Mouse (Mus musculus) urinary bladder, postnatal 25 days (tissue): Measurements from ENCODE around the gene Methig1.
A peak's percentile ranks its signal among the peaks of the same experiment; 100 is the strongest.
"Not testable (repeated sequence)": the region's sequence is repeated elsewhere in the genome, so short reads cannot be mapped to it uniquely, and the experiment has no call there.

Source experiments
- DNase-seq: peaks from one replicate; pipeline ENCODE4 v3.0.0; 2022; ENCODE audit warnings: low spot score

Methig1 gene

DNA sequence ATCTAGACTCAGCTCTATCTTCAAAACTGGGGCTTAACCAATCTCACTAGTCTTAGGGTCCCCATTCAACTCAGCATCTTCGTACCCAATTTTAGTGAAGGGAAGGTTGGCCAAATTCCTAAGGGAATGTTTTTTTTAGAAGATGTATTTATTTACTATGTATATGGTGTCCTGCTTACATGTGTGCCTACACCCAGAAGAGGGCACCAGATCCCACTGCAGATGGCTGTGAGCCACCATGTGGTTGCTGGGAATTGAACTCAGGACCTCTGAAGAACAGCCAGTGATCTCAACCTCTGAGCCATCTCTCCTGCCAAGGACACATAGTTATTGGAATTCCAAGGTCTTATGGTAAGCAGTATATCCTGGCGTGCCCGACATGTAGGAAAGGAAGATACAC, 42.6 kb downstream of the Methig1 start:
- no peak for DNase-seq

DNA sequence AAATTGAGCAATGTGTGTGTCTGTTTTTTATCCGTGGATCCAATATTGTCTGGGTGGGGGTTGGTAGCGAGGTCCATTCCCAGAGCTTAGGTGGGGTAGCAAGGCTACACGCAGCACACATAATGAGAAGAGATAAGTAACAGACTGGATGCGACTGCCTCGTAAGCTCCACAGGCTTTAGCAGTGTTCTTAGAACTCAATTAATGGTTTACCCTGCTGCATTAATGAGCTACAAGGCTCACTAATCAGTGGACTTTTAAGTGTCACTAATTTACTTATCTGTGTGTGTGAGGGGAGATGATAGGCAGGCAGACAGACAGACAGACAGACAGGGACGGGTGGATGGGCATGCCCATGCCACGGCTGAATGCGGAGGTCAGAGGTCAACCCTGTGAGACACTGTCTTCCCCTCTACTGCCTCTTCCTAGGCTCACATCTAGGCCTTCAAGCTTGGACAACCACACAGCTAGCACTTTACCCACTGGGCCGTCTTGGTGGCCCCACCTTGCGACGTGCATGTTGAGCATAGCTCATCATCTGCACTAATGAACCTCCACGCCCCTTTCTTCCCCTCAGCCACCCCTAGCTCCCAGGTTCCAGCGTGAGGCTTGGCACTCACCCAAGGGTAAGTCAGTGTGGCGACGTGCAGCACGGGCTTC, 47.8 kb downstream of the Methig1 start:
- no peak for DNase-seq

DNA sequence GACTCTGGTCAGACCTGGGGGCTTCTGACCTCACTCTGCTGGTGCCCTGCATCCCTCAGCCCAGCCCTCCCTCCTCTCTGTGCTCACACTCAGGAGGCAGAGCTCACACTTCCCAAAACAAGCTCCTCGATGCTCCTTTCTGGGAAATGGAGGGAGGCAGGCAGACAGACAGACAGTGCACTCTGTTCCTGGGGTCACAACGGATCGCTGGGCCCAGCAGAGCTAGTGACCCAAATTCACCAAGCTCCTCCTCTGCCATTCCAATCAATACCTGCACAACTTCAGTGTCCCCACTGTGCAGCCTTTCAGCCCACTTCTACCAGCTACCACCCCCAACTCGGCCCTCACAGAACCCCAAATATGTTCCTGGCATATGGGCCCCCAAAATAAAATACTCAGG, 48.9 kb downstream of the Methig1 start:
- DNase-seq: no peak

DNA sequence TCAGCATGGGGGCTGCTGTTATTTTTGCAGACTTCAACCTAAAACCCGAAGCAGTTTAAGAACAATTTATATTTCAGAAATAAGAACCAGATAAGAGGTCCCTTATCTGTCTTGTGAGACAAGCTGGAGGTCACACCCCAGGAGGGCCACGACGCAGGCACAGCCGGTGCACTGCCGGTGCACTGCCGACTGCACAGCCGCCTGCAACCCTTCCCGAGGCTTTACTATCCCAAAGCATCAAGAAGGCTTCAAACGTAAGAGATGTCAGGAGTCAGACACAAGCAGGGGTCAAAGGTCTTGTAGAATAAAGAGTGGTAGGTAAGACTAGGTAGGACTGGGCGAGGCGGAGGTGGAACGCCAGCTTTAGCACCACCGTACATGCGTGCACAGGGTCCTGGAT, 49.4 kb downstream of the Methig1 start:
- DNase-seq: no peak

DNA sequence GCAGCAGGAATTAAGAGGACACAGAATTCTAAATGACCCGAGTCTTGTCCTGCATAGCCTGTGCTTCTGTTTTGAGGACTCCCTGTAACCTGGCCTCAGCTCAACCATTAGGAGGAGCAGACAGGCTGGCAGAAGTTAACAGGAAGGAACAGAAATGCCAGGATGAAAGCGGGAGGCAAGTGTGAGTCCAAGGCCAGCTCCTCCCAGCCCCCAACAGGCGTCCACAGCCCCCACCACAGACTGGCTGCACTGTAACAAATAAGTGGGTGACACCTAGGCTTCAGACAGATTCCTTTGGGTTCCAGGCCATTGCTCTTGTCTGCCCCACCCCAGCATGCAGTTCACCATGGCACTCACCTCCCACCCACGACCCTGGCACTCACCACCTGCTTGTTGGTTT, 49.8 kb downstream of the Methig1 start:
- no peak for DNase-seq

DNA sequence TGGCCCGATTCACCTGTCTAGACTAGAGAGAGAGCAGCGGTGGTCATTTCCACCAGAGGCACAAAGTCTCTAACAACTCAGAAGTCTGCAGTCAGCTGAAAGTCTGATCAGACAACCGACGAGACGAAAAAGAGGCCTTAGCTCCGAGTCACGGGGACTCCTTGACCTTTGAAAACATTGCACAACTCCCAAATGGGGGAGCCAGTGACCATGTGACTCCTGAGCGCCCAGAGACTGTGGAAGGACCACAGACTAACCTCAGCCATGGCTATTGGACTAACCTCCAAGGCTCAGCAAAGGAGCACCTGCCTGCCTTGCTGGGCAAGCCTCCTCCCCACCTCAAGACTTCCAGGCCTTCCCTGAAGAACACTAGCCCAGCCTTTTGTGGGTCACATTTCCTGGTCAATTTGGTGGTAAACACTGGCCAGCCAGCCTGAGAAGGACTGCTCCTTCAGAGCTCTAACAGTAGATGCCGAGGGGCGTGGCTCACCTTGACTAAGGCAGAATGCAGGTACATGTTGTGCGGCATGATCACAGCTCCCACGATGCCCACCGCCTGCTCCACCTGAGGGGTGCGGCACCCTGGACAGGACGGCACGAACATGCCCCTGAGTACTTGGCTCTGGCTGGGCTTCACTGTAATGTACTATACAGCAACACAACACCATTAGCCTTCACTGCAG, 50.5 kb downstream of the Methig1 start:
- DNase-seq: no peak

DNA sequence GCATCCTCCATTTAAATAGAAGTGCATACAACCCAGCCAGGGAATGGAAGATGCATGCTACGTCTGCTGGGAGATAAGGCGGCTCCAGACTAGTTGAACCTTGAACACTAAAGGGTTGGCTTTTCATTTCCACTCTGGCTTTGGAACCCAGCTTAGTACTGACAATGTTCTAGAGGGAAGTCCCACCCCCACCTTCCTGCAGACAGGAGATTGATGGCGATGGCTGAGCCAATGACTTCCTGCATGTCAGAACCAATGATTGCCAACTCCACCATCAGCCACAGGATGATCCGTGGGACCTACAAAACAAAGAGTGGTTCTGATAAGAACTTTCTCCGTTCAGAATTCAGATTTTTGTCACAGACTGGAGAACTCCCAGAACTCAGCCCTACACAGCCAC, 53.1 kb downstream of the Methig1 start:
- no peak for DNase-seq

DNA sequence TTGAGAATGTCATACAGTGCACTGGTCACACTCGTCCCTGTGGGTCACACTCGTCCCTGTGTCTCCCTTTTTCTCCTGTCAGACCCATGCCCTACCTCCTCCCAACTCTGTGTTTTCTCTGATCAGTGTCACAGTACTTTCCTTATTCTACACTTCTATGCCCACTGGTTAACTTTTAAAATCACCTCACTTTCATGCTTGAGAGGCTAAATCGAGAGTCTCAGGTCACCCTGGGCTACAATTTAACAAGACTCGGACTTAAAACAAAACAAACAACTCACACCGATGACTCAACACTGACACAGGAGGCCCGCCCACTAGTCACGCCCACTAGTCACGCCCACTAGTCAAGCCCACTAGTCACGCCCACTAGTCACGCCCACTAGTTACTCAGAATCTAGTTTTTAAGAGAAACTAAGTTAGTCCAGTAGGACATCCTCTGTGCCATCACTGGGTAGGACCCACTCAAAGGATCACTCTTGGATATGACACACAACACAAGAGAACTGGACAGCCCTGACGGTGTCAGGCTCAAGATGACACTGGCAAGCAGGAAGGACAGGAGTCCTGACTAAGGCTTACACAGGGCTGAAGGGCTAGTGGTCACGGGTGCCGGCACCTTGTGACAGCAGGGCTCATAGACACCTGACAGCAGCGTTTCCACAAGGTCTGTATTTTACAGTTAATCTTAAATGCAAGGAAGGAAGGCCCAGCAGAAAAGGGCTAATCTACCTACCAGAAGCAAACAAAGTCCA, 58.1 kb downstream of the Methig1 start:
- peak; percentile 49 for DNase-seq

DNA sequence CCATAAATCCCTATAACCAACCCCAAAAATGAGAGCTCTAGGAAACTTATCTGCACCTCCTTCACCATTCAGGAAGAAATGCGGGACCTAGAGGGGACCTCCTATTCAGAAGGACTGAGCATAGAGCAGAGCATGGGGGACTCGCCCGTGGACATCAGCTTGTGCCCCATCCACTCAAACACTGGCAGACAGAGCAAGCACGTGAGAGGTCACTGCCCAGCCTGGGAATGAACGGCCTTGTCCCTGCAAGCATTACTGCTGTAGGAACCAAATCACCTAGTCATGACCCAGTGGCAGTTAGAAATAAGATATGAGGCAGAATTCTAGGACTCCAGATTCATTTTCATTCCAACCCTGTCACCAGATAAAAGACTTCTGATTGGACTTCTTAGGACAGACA, 58.8 kb downstream of the Methig1 start:
- no peak for DNase-seq

DNA sequence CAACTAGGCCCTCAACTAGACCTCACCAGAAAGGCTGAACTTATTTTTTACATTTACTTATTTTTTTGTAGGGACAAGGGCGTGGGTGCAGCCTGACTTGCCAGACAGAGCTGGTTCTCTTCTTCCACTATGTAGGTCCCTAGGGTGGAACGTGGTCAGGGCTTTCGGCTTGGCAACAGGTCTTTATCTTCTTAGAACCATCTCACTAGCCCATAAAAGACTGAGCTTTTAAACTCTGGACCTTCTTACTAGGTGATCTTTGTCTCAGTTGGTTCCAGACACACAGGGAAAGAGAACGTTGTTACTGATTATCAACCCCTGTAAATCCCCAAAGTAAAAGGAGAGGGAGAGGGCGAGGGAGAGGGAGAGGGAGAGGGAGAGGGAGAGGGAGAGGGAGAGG, 60.4 kb downstream of the Methig1 start:
- no peak for DNase-seq

DNA sequence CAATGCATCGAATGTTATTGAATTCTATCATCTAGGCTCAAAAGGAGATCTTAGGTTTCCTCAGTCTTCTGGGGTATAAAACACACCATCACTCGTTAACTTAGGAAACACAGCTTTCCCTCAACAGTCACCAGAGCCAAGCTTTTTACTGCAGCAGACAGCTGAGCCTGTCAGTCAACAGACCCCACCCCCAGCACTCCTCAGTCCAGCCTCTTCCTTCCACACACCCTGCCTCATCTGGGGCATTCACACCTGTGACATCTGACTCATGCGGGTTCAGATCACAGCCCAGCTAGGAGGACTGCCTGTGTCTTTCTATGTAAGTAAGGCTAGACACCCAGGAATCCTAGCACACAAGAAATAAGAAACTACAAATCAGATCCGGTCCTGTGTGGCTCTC, 61.1 kb downstream of the Methig1 start:
- no peak for DNase-seq

DNA sequence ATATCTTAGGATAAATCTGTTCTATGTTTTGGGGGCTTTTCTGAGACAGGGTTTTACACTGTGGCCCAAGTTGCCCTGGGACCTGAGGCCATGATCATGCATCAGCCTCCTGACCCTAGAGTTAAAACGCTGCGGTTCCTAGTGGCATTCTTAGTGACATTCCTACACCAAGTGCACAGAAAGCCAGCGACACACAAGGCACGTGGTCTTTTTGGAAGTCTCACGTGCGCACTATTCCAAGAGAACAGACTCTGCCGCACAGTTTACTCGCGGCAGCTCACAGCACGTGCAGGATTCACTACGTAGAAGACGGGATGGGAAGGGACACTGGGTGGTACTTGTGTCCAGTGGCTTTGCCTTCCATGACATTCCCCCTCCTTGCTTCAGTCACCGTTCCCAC, 62.0 kb downstream of the Methig1 start:
- no peak for DNase-seq

DNA sequence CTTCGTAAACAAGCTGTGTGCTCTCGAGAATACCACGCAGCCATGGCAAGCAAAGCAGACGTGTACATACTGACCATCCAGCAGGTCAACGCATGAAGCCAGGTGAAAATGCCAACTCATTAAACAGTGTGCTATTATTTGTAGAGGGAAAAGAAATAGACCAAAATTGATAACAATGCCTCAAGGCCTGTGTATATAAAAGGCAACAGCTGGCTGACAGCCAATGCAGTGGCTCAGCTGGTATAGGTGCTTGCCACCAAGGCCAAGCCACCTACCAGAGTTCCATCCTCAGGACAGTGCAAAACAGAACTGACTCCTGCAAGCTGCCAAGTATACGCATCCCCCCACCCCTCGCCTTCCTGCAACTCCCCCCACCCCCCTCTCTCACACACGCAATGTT, 62.7 kb downstream of the Methig1 start:
- DNase-seq: no peak

DNA sequence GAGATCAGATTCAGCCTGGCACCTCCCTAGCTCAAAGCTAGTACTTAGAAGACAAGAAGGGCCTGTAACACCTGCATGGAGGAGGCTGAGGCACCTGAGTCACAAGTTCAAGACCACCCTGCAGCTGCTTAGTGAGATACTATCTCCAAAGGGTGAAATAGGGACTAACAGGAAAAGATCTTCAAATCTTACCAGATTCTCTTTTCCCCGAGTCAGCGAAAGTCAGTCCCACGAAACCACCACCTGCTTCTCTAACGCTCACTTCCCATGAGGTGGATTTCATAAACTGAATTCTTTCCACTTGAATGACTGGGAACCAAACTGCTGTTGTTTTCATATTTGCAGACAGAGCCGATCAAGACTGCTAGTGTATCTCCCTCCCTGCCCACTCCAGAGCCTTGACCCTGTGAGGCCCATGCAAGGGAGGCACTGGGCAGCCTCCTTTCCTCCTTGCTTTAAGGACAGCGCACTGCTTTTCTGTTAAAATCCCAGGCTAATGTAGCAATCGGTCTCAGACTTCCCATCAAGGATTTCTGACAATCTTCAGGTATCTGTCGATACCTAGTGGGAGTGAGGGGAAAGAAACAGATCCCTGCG, 65.0 kb downstream of the Methig1 start:
- no peak for DNase-seq

DNA sequence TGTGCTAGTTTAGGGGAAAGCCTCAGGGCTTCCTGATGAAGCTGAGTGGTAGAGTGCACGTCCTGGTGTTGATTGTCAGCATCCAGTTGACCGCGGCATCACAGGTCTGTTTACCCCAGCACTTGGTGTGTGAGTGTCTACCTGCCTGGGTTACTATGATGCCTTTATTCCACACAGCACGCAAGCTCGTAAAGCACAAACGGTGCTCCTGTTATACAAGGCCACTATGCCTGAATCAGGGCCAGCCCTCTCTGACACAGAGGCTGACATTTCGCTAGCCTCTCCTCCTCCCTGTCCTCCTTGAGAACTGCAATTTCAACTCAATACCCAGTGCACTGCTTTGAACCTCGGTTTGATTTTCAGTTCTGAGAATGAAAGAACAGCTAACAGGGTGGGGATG, 66.4 kb downstream of the Methig1 start:
- no peak for DNase-seq

DNA sequence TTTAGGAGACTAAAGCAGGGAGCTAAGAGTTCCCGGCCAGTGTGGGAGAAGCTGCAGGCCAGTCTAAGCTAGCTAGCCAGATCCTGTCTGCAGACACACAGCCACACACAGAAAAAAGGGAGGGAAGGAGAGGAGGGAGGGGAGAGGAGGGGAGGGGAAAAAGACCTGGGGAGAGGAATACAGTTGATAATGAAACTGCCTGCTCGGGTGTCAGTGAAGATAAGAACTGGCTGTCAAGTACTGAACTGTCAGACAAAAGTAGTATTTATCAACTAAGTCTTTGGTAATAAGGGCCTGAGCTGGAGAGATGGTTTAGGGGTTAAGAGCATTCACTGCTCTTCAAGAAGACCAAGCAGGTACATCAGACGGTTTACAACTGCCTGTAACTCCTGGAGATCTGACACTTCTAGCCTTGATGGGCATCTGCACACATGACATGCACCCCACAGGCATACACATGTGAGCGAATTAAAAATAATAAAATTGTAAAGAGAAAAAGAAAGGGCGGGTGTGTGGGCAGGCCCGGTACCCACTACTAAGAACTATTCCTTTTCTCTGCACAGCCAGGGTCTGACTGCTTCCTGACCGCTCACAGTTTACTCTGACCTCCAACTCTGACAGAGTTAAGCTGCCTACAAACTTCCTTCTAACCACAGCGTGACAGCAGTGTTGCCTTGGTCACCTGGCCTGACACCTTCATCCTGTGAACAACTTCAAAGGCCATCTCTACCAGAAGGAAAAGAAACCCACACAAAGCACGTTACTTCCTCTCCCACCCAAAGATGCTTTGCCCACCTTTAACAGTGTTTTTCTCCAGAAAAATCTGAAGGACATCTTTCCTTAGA, 67.2 kb downstream of the Methig1 start:
- DNase-seq: no peak

DNA sequence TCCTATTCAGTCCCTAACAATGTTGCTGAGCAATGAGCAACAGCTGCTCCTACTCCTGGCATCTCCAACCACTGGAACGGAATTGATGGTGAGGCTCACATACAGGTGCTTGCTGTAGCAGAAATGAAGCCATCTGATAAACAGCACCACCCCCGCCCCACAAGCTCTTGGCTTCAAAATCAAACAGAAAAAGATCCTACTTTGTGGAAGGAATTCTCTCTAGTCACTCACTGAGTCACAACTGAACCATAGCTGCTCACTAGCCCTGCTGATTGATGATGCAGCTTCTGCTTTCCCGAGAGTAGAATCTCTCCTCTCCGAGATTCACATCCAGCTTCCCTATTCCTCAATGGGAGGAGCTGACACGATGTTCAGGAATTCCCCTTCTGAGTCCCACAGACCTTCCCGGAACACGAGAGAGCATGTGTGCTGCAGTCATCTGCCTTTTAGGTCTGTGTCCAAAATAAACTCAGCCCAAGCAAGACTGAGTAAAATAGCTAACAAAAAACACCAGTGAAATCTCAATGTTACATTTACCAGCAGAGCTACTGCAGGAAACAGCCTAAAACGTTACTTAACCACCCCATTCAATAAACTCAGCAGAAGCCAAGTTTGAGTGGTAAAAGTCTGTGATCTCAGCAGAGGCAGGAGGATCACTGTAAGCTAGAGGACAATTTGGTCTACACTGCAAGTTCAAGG, 68.3 kb downstream of the Methig1 start:
- no peak for DNase-seq

DNA sequence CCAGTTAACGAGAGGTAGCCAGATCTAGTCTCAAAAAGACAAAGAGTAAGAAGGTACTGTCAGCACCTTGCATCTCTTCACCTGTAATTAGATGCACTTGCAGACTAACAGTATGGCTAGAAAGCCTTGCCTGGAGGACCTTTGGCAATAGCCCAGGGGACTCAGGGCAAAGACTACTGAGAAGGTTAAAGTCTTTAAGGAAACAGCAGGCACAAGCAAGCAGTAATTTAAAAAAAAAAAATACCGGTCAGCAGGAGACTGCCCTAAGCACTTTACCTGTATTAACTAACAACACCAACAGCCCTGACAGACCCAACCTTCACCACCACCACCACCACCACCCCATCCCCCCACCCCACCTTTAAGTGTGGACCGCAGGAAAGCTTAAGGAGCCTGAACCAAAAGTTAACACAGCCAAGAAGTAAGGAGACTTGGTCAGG, 68.8 kb downstream of the Methig1 start, which contains the start of gene Gm5475:
TSS of gene Gm5475 (plus strand) at position 390 of the 440 bp plus-strand sequence.
- not testable (repeated sequence) for DNase-seq

DNA sequence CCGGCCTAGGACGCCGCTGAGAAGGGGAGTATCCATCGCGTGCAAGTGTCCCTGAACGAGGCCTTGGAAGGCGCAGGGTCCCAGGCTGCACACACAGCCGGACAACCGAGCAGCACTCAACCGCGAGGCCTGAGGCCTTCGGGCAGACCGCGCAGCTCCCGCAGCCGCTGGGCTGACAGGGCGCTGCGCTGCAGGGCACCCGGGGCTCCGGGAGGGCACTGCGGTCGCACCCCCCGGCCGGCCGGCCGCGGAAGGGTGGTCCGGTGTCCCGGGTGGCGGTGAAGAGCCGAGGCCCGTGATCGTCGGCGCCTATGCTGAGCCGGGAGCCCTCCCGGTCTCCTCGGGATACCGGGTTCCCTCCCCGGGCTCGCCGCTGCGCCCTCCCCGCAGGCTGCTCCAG, 69.5 kb downstream of the Methig1 start:
- peak; percentile 33 for DNase-seq

DNA sequence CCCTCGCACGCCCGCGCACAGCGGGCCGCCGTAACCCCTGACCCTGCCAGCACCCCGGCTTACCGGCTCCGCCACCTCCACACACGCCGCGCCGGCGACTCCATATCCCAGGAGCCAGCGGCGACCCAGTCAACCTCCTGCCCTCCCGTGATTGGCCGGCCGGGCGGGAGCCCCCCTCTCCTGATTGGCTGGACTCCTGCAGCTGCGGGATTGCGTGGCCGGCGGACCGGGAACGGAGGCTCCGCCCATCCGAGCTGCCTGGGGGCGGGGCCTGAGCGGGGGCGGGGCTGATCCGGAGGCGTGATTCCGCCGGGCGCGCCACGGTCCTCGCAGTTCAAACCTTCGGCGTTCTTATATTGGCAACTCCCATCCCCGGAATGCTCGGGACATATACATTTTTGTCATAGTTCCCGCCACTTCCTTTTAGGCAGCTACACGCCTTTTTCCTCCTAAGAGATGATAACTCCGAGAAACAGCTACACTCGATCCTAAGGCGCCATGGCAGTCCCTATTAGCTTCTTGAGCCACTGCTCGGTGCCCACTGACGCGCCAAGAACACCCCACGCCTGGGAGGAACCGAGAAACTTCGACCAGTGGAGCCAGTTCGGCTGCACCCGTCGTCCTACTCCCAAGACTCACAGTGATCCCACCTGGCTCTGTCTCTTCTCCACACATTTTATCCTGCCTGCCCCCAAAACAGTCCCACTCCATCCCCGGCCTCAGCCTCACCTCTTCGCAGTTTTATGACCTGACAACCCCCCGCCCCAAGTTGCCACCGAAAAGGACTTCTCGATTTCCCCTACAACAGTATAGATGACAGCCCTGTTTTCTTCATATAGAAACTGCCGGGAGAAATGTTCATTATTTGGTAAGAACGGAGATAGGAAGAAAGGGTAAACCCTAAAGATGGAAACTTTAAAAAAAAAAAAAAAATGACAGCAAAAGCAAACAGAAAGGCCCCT, 70.2 kb downstream of the Methig1 start:
- DNase-seq: peak; percentile 94
